Mouse (Mus musculus) stomach, postnatal 0 days (tissue): ENCODE data around the gene Cfap43.

Source experiments
- CTCF ChIP-seq: IDR thresholded peaks from 2 replicates; pipeline ENCODE4 v1.5.1; 2016; ENCODE audit warnings: antibody characterized with exemption, low read depth, mild to moderate bottlenecking, moderate library complexity
- EP300 ChIP-seq: optimal IDR thresholded peaks from 2 replicates; pipeline ENCODE3; 2016; ENCODE audit warnings: antibody characterized with exemption

GRCm38 (mm10) chr19:47890489-47891130 is 28.5 kb downstream of the Cfap43 start:
- no peak for TF ChIP-seq CTCF
- TF ChIP-seq EP300 = no peak
